Mouse (Mus musculus) kidney, postnatal 36 days (tissue): ENCODE results near the gene Lrrc27.

Source experiments
- DNase-seq, 2 experiments: peaks; one replicate each; pipeline ENCODE4 v3.0.0; 2021 to 2022; ENCODE audit warnings: mixed read lengths in 2 of 2

Gene Lrrc27

GRCm38 (mm10) chr7:139212754-139213745 lies at the start of gene Lrrc27, which contains the start of gene Stk32c:
Lrrc27 (plus strand) TSS chr7:139212988.
Stk32c (minus strand) TSS chr7:139213307.
- peak; percentile 99 for DNase-seq

GRCm38 (mm10) chr7:139164410-139164809 lies 48.4 kb upstream of the Lrrc27 start:
- DNase-seq = no peak

- DNase-seq = no peak
Observed at GRCm38 (mm10) chr7:139169143-139169542, 43.6 kb upstream of the Lrrc27 start.

GRCm38 (mm10) chr7:139179299-139179698 lies 33.5 kb upstream of the Lrrc27 start:
- no peak for DNase-seq

GRCm38 (mm10) chr7:139180058-139180457 lies 32.7 kb upstream of the Lrrc27 start:
- DNase-seq = no peak

GRCm38 (mm10) chr7:139184396-139184795 lies 28.4 kb upstream of the Lrrc27 start:
- DNase-seq = no peak

GRCm38 (mm10) chr7:139184846-139185245 lies 27.9 kb upstream of the Lrrc27 start:
- no peak for DNase-seq

- DNase-seq = no peak
Observed at GRCm38 (mm10) chr7:139185971-139186370, 26.8 kb upstream of the Lrrc27 start.

GRCm38 (mm10) chr7:139186436-139186835 lies 26.4 kb upstream of the Lrrc27 start:
- no peak for DNase-seq

- no peak for DNase-seq
Observed at GRCm38 (mm10) chr7:139187277-139187676, 25.5 kb upstream of the Lrrc27 start.

- peak; percentile 71 to 91 for DNase-seq
Observed at GRCm38 (mm10) chr7:139187771-139188633, 24.8 kb upstream of the Lrrc27 start.

GRCm38 (mm10) chr7:139188634-139189207 lies 24.1 kb upstream of the Lrrc27 start:
- DNase-seq = peak in 1 of 2 experiments; percentile 17

- peak in 1 of 2 experiments; percentile 22 for DNase-seq
Observed at GRCm38 (mm10) chr7:139190616-139191015, 22.2 kb upstream of the Lrrc27 start.

- DNase-seq = peak in 1 of 2 experiments; percentile 34
Observed at GRCm38 (mm10) chr7:139191619-139192018, 21.2 kb upstream of the Lrrc27 start.

GRCm38 (mm10) chr7:139197022-139197421 lies 15.8 kb upstream of the Lrrc27 start:
- no peak for DNase-seq

- peak; percentile 68 to 84 for DNase-seq
Observed at GRCm38 (mm10) chr7:139200108-139200507, 12.7 kb upstream of the Lrrc27 start.

- no peak for DNase-seq
Observed at GRCm38 (mm10) chr7:139201209-139201608, 11.6 kb upstream of the Lrrc27 start.

- DNase-seq = peak; percentile 31 to 73
Observed at GRCm38 (mm10) chr7:139208023-139208772, 4.6 kb upstream of the Lrrc27 start.

GRCm38 (mm10) chr7:139208773-139209095 lies 4.1 kb upstream of the Lrrc27 start:
- DNase-seq = peak; percentile 35 to 40

GRCm38 (mm10) chr7:139211761-139212160 lies 1.0 kb upstream of the Lrrc27 start:
- no peak for DNase-seq

- DNase-seq = no peak
Observed at GRCm38 (mm10) chr7:139213751-139214150, 963 bp downstream of the Lrrc27 start.

- DNase-seq = no peak
Observed at GRCm38 (mm10) chr7:139214160-139214559, 1.4 kb downstream of the Lrrc27 start.
